Mouse (Mus musculus): Measurements from ENCODE around the gene Bmi1. TPM values are rescaled to one million over a fixed set of nuclear protein-coding genes. Genes with fewer than 3 reads are reported as not detected.

Gene Bmi1
- polyA plus RNA-seq, 1 experiment from 2014 or later = 25.1 TPM

GRCm38 (mm10) chr2:18676457-18676935, 322 bp upstream of the Bmi1 start:
- Histone ChIP-seq H3K4me3 (peak overlapping the region; percentile 84), H3K36me3 (no peaks in the 10 kb centered on the region), H3K4me1 (replicated peaks) (peaks cover 65% of the 10 kb centered on the region), H3K9me3 (no peaks in the 10 kb centered on the region), H3K27me3 (ENCODE audit: insufficient read depth, poor library complexity, severe bottlenecking) (peaks cover 63% of the 10 kb centered on the region), H3K27ac (peak overlapping the region; percentile 98)
- under 1% methylated on average over 43 of the region's 64 CpGs for WGBS
- DNase-seq (ENCODE audit: low spot score) = peak; percentile 95

DNA sequence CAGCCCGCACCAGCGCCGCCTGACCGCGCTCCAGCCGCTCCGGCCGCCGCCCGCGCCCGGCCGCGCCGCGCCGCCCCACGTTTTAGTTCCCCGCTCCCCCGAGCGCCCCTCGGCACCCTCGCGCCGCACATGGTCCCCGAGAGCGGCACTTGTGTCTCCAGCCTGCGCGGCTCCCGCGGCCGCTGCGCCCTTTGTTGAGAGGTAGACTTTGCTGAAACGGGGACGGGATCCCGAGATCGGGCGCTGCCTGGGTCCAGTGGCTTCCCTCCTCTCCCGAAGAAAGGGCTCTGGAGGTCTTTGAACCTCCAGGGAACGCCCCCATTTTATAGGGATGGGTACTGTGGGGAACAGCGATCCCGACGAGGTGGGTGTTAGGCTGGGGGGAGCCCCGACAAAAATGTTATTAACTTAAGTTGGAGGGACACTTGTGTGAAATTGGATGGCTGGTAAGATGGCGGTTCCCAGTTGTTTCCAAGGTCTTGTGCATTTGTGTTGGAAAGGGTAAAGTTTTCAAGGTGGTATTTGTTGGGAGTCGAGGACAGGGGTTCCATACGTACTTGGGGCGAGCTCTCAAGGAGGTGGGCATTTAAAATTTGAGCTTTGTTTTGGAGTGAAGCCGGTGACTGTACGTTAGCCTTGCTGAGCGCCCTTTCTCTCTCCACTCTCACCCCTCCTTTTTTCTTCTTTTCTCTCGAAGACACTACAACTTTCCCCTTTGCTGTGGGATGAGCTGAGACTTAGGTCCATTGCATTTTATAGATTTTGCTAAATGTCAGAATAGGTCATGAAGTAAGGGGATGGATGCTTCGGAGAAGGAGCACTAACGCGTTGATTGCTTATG, 1.0 kb downstream of the Bmi1 start:
- peak; percentile 81 for DNase-seq (ENCODE audit: low spot score)
- peak overlapping the region; percentile 84 for H3K4me3 ChIP-seq
- H3K36me3 ChIP-seq = peaks cover 11% of the 10 kb centered on the region
- 6% methylated on average over 55 of the region's 55 CpGs for WGBS
- peaks cover 53% of the 10 kb centered on the region for H3K4me1 ChIP-seq (replicated peaks)
- H3K27me3 ChIP-seq (ENCODE audit: insufficient read depth, poor library complexity, severe bottlenecking) = peaks cover 76% of the 10 kb centered on the region
- peak overlapping the region; percentile 98 for H3K27ac ChIP-seq
- H3K9me3 ChIP-seq = no peaks in the 10 kb centered on the region

- H3K9me3 ChIP-seq = no peaks in the 10 kb centered on the region
- DNase-seq (ENCODE audit: low spot score) = no peak
- H3K27ac ChIP-seq = no peak overlapping the region
- no peak overlapping the region for H3K4me3 ChIP-seq
- H3K36me3 ChIP-seq = peaks cover 29% of the 10 kb centered on the region
- peaks cover 84% of the 10 kb centered on the region for H3K27me3 ChIP-seq (ENCODE audit: insufficient read depth, poor library complexity, severe bottlenecking)
- 9% methylated on average over 2 of the region's 2 CpGs for WGBS
- H3K4me1 ChIP-seq (replicated peaks) = peaks cover 38% of the 10 kb centered on the region
These were observed 2.9 kb downstream of the Bmi1 start for GRCm38 (mm10) chr2:18679701-18680100.

- H3K9me3 ChIP-seq = no peaks in the 10 kb centered on the region
- H3K36me3 ChIP-seq = peaks cover 29% of the 10 kb centered on the region
- peaks cover 38% of the 10 kb centered on the region for H3K4me1 ChIP-seq (replicated peaks)
- no peak for DNase-seq (ENCODE audit: low spot score)
- no peak overlapping the region for H3K27ac ChIP-seq
- H3K4me3 ChIP-seq = peak overlapping the region; percentile 54
- H3K27me3 ChIP-seq (ENCODE audit: insufficient read depth, poor library complexity, severe bottlenecking) = peaks cover 84% of the 10 kb centered on the region
- WGBS = under 1% methylated on average over 4 of the region's 4 CpGs
These were observed 3.7 kb downstream of the Bmi1 start for GRCm38 (mm10) chr2:18680501-18680900.

DNA sequence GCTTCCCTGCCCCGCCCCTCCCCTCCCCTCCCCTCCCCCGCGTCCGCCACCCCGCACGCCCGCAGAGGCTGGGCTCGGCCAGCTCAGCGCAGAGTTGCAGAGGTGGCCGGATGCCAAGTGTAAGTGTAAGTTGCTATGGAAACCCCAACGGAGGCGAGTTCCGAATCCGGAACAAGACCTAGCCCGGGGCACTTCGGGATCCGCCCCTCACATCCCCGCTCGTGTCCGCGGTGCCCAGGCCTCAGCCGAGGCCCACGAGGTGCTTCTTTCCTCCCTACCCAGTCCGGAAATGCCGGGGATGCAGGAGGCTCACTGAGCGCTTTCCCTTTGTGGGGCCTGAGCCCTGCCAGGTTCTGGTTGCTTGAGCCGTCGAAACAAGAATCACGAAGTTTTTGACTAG, 4.1 kb downstream of the Bmi1 start:
- H3K4me1 ChIP-seq (replicated peaks) = peaks cover 33% of the 10 kb centered on the region
- H3K27ac ChIP-seq = peak overlapping the region; percentile 64; the same call in 1 of the 2 replicates
- peak; percentile 65 for DNase-seq (ENCODE audit: low spot score)
- no peaks in the 10 kb centered on the region for H3K9me3 ChIP-seq
- WGBS = under 1% methylated on average over 26 of the region's 29 CpGs
- peaks cover 84% of the 10 kb centered on the region for H3K27me3 ChIP-seq (ENCODE audit: insufficient read depth, poor library complexity, severe bottlenecking)
- peaks cover 29% of the 10 kb centered on the region for H3K36me3 ChIP-seq
- peak overlapping the region; percentile 54 for H3K4me3 ChIP-seq

GRCm38 (mm10) chr2:18684062-18684461, 7.2 kb downstream of the Bmi1 start:
- H3K27me3 ChIP-seq (ENCODE audit: insufficient read depth, poor library complexity, severe bottlenecking) = peaks cover 100% of the 10 kb centered on the region
- H3K27ac ChIP-seq = no peak overlapping the region
- DNase-seq (ENCODE audit: low spot score) = no peak
- H3K4me1 ChIP-seq (replicated peaks) = peaks cover 25% of the 10 kb centered on the region
- peaks cover 29% of the 10 kb centered on the region for H3K36me3 ChIP-seq
- no peak overlapping the region for H3K4me3 ChIP-seq
- 45% methylated on average over 5 of the region's 5 CpGs for WGBS
- H3K9me3 ChIP-seq = no peaks in the 10 kb centered on the region

GRCm38 (mm10) chr2:18686386-18686785, 9.6 kb downstream of the Bmi1 start:
- Histone ChIP-seq H3K27ac (no peak overlapping the region), H3K4me1 (replicated peaks) (peaks cover 24% of the 10 kb centered on the region), H3K36me3 (peaks cover 29% of the 10 kb centered on the region), H3K4me3 (no peak overlapping the region), H3K27me3 (ENCODE audit: insufficient read depth, poor library complexity, severe bottlenecking) (peaks cover 100% of the 10 kb centered on the region), H3K9me3 (0 out of 2 replicates have a peak, but pooled peaks cover 3% of the 10 kb centered on the region)
- DNase-seq (ENCODE audit: low spot score) = no peak
- 10% methylated on average over 6 of the region's 6 CpGs for WGBS

DNA sequence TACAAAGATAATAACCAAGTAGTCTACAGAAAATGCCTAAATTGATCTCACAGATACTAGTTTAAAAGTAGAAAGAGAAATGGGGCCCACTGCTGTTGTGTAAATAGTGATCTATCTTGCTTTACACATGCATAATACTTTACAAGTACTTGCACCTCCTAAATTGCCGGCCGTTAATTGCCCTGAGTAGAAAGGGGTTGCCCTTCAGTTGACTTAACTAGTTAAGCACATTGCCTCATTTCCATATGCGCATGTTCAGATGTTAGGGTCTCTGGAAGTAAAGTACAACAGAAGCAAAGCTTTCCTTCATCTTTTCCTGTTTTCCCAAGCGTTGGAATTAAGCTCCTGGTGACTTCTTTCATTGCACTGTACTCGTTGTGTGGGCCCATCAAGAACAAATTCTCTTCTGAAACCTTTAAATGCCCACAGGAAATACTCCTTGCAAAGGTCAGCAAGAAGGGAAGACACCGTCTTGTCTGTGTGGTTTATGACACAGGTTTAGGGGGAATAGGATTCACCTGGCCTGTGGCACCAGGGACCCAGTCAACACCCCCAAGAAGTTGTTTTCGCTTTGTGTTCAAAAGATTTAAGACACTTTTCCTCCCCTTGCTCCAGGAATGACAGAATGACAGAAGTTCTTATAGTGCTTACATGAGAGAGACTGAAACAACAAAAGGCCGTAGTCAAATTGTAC, 10.2 kb downstream of the Bmi1 start:
- Histone ChIP-seq H3K36me3 (peaks cover 26% of the 10 kb centered on the region), H3K9me3 (0 out of 2 replicates have a peak, but pooled peaks cover 3% of the 10 kb centered on the region), H3K27me3 (ENCODE audit: insufficient read depth, poor library complexity, severe bottlenecking) (peaks cover 100% of the 10 kb centered on the region), H3K4me3 (no peak overlapping the region), H3K4me1 (replicated peaks) (peaks cover 23% of the 10 kb centered on the region), H3K27ac (no peak overlapping the region)
- peak; percentile 23 for DNase-seq (ENCODE audit: low spot score)
- 5% methylated on average over 8 of the region's 8 CpGs for WGBS

DNA sequence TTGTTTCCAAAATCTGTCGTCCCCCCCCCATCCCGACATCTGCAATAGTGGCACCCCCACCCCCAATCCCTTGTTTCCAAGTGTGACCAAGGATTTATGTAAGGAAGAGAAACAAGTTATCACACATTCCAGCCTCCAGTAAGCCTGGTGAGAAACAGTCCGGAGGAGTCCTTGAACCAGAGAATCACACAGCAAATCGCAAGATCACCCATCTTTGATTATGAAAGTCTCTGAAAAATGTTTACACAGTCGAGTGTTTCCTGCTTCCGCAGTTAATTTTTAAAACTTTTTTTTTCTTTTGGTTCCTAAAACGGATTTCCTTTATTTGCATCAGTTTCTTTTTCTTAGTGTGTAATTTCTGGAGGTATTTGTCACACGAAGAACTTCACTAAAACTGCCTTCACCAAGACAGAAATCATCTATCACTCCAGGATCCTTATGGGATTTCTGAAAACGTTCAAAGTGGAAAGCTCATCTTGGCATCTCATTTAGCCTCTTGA, 10.9 kb downstream of the Bmi1 start:
- Histone ChIP-seq H3K27ac (no peak overlapping the region), H3K4me1 (replicated peaks) (peaks cover 23% of the 10 kb centered on the region), H3K36me3 (peaks cover 19% of the 10 kb centered on the region), H3K4me3 (no peak overlapping the region), H3K27me3 (ENCODE audit: insufficient read depth, poor library complexity, severe bottlenecking) (peaks cover 100% of the 10 kb centered on the region), H3K9me3 (0 out of 2 replicates have a peak, but pooled peaks cover 3% of the 10 kb centered on the region)
- no peak for DNase-seq (ENCODE audit: low spot score)
- WGBS = 4% methylated on average over 9 of the region's 9 CpGs

- no peak for DNase-seq (ENCODE audit: low spot score)
- H3K27ac ChIP-seq = no peak overlapping the region
- H3K4me1 ChIP-seq (replicated peaks) = peaks cover 23% of the 10 kb centered on the region
- H3K4me3 ChIP-seq = peak overlapping the region; percentile 59
- peaks cover 100% of the 10 kb centered on the region for H3K27me3 ChIP-seq (ENCODE audit: insufficient read depth, poor library complexity, severe bottlenecking)
- peaks cover 13% of the 10 kb centered on the region for H3K36me3 ChIP-seq
- WGBS = 4% methylated on average over 6 of the region's 6 CpGs
- H3K9me3 ChIP-seq = 0 out of 2 replicates have a peak, but pooled peaks cover 3% of the 10 kb centered on the region
These were observed 11.5 kb downstream of the Bmi1 start for GRCm38 (mm10) chr2:18688286-18688685.

DNA sequence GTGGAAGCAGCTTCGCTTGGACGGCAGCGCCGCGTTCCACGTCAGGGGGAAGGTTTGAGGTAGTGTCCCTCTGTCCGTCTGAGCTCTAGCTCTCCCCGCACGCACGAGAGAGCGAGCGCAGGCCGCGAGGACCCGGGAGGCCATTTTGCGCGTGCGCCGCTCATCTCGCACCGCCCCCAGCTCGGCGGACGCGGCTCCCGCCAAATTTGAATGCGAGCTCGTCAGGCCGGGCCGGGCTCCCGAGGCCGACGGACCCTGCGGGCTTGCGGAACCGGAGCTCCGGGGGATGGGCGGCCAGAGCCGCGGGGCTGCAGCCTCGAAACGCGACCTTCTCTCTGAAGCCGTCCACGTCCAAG, 11.9 kb downstream of the Bmi1 start:
- H3K4me1 ChIP-seq (replicated peaks) = peaks cover 23% of the 10 kb centered on the region
- H3K4me3 ChIP-seq = peak overlapping the region; percentile 59
- H3K27ac ChIP-seq = peak overlapping the region; percentile 89
- peak; percentile 75 for DNase-seq (ENCODE audit: low spot score)
- H3K9me3 ChIP-seq = 0 out of 2 replicates have a peak, but pooled peaks cover 3% of the 10 kb centered on the region
- H3K27me3 ChIP-seq (ENCODE audit: insufficient read depth, poor library complexity, severe bottlenecking) = peaks cover 99% of the 10 kb centered on the region
- peaks cover 9% of the 10 kb centered on the region for H3K36me3 ChIP-seq
- WGBS = under 1% methylated on average over 45 of the region's 45 CpGs

GRCm38 (mm10) chr2:18689064-18689921, 12.5 kb downstream of the Bmi1 start:
- Histone ChIP-seq H3K4me3 (peak overlapping the region; percentile 59), H3K36me3 (peaks cover 3% of the 10 kb centered on the region), H3K27ac (peak overlapping the region; percentile 89), H3K9me3 (0 out of 2 replicates have a peak, but pooled peaks cover 3% of the 10 kb centered on the region), H3K4me1 (replicated peaks) (peaks cover 28% of the 10 kb centered on the region), H3K27me3 (ENCODE audit: insufficient read depth, poor library complexity, severe bottlenecking) (peaks cover 93% of the 10 kb centered on the region)
- peak; percentile 72 for DNase-seq (ENCODE audit: low spot score)
- under 1% methylated on average over 51 of the region's 51 CpGs for WGBS
